Mouse (Mus musculus) CD4-positive helper T cell, adult 2 months (primary cell): Measurements from ENCODE around the gene Zfp958.
"Not testable (repeated sequence)": the region's sequence is repeated elsewhere in the genome, so short reads cannot be mapped to it uniquely, and the experiment has no call there.

Experiments
- DNase-seq: peaks from one replicate; pipeline ENCODE4 v3.0.0-alpha.2; 2012; ENCODE audit warnings: low read depth, missing footprints, low spot score

The Zfp958 gene

DNA sequence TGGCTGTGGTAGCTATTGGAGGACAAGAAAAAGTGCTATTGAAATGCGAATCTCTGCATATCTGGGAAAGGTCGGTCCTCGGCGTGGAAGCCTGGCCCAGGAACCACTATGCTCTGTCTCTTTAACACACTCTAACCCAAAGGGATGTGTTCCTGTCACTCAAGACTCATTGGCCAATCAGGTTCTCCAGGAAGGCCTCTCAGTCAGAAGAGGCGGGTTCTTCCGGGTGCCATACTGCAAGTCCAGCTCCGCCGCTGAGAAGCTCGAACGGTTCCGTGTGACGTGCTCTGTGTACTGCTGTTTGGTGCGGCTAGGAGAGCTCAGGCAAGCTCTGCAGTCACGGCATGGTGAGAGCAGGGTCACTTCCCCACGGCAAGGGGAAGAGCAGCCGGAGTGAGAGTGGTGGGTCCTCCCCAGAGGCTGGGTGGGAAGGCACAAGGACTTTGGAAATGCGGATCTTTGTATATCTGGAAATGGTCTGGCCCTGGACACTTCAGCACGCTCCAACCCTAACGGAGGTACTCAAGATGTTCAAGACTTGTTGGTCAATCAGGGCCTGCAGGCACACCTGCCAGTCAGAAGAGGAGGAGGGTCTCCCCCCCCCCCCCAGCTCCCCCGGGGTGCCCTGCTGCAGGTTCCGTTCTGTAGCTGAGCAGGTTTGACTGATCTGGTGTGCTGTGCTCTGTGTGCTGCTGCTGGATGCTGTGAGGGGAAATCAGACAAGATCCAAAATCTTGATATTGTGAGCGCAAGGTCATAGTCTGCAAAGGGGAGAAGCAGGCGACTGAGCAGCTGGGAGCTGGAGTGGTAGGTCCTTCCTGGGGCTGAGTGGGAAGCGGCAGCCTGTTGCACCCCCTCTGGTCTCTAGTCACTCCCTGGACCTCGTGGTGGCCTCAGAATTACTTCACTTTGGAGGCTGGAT lies at the start of gene Zfp958:
Gene Zfp958 (plus strand): TSS at position 236 of the 922 bp plus-strand sequence.
- DNase-seq = peak; percentile 96

- DNase-seq = no peak
Observed at GRCm38 (mm10) chr8:4581986-4582385, 31.0 kb upstream of the Zfp958 start.

- DNase-seq = no peak
Observed at GRCm38 (mm10) chr8:4582754-4583178, 30.2 kb upstream of the Zfp958 start.

GRCm38 (mm10) chr8:4584660-4585059 lies 28.3 kb upstream of the Zfp958 start:
- no peak for DNase-seq

GRCm38 (mm10) chr8:4586356-4586755 lies 26.6 kb upstream of the Zfp958 start:
- no peak for DNase-seq

DNA sequence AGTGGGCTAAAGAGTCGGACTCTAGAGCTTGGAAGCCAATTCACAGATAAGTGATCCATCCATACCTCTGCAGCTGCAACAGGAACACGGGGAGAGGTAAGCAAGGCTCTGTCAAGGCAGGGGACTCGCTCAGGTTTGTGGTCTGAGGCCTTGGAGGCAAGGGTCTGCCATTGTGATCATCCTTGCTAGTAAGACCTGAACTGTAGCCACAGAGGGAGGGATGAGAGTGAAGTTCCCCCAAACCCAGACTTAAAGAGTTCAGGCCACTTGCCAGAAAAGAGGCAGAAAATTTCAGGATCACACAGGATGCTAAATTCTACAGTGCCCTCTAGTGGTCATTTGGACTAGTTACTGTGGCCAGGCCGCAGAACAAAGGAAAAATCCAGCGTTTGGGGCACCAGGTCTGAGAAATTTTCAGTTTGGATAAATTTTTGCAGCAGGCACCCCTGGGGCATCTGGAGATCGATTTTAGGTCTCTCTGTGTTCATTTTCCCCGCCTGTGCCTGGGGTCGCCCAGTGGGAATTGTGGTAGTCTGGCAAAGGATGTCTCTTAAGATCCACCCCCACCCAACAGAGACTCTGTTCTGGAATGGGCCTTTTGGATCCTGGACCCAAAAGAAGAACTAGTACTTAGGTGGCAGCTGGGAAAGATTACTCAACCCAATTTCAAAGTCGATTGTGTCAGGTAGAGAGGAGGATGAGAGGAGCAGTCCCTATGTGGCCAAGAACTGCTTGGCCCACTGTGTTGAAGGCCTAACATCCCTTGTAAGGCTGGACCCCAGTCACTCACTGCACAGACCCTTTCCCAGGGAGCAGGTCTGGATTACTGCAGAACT lies 24.6 kb upstream of the Zfp958 start:
- peak; percentile 39 for DNase-seq

- peak; percentile 63 for DNase-seq
Observed at GRCm38 (mm10) chr8:4608896-4609295, 4.1 kb upstream of the Zfp958 start.

DNA sequence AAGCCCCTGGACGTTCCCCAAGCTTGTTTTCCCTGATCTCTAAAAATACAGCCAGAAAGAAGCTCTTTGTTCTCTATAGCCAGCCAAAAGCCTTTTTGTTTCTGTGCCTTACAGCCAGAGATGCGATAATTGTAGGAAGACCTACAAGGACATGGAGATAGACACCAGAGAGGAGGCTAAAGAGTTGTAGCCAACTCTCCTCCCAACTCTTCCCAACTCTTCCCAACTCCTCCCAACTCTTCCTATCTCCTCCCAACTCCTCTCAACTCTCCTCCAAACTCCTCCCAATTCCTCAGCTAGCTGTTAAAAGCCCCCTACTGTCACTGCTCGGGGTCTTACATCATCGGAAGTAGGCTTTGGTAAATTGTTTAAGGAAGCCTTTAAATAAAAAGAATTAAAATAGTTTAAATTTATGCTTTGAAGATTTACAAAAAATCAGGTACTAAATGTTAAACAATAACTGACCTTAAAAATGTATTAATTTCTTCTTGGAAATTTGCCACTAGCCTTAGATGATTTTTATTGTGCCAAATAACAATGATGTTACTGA lies 1.3 kb upstream of the Zfp958 start:
- not testable (repeated sequence) for DNase-seq

- no peak for DNase-seq
Observed at GRCm38 (mm10) chr8:4627349-4627748, 14.4 kb downstream of the Zfp958 start.

DNA sequence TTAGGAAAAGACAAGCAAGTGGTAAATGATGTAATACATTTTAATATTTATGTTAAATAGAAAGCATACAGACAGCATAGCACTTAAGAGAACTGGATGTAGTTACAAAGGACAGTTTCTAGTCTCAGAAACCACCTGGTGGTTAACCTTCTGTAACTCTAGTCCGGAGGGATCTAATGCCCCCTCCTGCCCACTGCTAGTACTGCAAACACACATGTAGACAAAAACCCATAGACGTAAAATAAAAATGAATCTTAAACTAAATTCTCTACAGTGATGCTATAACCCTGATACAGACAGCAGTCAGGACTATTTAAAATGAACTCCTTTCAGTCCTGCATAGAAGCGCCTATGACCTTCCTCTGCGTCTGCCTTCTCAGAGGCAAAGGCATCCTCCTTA lies 24.1 kb downstream of the Zfp958 start:
- DNase-seq = no peak

GRCm38 (mm10) chr8:4642974-4643373 lies 30.0 kb downstream of the Zfp958 start:
- not testable (repeated sequence) for DNase-seq

- DNase-seq = peak; percentile 31
Observed at GRCm38 (mm10) chr8:4656536-4656935, 43.6 kb downstream of the Zfp958 start.

GRCm38 (mm10) chr8:4675191-4676003 lies 62.4 kb downstream of the Zfp958 start:
- no peak for DNase-seq

- no peak for DNase-seq
Observed at GRCm38 (mm10) chr8:4676586-4676985, 63.6 kb downstream of the Zfp958 start.

- DNase-seq = peak; percentile 99
Observed at GRCm38 (mm10) chr8:4677265-4678217, 64.6 kb downstream of the Zfp958 start.

DNA sequence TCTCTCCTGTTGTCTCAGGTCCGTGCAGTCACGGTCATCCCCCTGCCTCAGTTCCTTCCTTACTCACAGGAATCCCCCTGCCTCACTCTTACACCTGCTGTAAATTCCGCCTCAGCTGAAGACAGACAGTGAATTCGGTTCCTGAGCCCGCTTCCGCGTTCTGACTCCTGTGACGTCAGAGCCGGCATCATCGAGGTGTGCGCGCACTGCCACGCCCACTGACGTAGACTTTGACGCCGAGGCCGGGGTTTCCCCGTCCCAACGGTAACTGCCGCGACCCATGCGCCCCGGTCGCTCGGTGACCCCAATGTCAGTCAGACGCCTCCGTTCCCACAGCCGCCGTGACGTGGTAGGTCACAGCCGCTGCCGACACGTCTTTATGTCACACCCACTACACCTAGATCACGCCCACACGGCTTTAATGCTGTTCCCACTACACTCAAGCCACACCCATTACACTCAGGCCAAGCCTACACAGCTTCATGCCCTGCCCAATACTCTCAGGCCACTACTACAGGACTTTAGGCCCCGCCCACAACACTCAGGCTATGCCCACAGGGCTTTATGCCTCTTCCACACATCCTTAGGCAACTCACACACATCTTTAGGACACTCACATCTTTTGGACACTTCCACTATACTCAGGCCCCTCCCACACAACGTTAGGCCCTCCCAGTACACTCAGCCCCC lies 65.4 kb downstream of the Zfp958 start:
- DNase-seq = peak; percentile 98

DNA sequence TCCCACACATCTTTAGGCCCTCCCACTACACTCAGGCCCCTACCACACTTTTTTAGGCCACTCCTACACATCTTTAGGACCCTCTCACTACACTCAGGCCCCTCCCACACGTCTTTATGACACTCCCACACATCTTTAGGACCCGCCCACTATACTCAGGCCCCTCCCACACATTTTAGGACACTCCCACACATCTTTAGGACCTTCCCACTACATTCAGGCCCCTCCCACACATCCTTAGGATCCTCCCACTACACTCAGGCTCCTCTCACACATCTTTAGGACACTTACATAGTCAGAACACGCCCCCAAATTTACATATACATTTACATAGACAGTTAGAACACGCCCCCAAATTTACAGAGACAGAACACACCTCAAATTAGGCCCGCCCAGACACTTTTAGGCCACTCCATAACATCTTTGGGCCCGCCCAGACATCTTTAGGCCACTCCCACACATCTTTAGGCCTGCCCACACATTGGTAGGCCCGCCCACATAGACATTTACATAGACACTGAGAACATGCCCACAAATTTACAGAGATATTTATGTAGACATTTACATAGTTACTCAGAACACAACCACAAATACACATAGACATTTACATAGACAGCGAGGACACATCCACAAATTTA lies 66.1 kb downstream of the Zfp958 start:
- no peak for DNase-seq

DNA sequence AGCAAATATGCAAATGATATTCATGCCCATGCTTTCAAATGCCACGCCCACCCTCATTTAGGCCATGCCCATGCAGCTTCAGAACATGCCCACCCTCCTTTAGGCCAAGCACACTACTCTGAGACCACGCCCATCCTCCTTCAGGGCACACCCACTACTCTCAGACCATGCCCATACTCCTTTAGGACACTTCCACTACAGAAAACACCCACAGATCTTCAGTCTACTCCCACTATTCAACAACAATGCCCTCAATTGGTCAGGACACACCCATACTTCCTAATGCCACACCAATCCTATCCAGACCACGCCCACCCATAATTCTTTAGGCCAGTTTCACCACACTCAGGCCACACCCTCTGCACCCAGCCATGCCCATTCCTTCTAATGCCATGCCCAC lies 66.8 kb downstream of the Zfp958 start:
- DNase-seq = peak; percentile 30
